Mouse (Mus musculus): Measurements from ENCODE around the gene Arhgef33. TPM values are rescaled to one million over a fixed set of nuclear protein-coding genes. Genes with fewer than 3 reads are reported as not detected.

Arhgef33 gene
- polyA plus RNA-seq, 1 experiment from 2014 or later = 0.88 TPM

DNA sequence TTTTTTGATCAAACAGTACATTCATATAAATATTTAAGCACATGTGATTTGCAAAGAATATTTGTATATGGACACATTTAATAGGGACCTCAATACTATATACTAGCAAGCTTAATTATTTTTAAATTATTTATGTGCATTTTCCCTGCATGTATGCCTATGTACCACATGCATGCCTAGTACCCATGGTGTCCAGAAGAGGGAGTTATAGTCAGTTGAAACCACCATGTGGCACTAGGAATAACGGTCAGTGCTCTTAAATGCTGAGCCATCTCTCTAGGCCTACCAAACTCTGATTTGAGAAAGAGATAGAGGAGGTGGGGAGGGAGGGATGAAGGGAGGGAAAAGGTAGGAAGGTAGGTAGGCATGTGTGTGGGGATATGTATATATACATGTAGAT, 104.0 kb downstream of the Arhgef33 start:
- Histone ChIP-seq H3K4me3 (ENCODE audit: low read depth, low read length) (no peak overlapping the region), H3K4me2 (ENCODE audit: low read length) (no peak overlapping the region), H3K9ac (ENCODE audit: low read length) (no peak overlapping the region), H3K27ac (ENCODE audit: low read depth, low read length) (no peak overlapping the region), H3K27me3 (replicated peaks; ENCODE audit: control insufficient read depth, insufficient read depth, low read length) (no peaks in the 10 kb centered on the region), H3K4me1 (ENCODE audit: control insufficient read depth, insufficient read depth, low read length) (no peaks in the 10 kb centered on the region), H3K36me3 (ENCODE audit: control insufficient read depth, insufficient read depth, low read length) (peaks cover 75% of the 10 kb centered on the region), H3K9me3 (replicated peaks; ENCODE audit: control insufficient read depth, low read length) (no peaks in the 10 kb centered on the region)
- ATAC-seq (no peak), DNase-seq (ENCODE audit: low spot score) (peak; percentile 23)
- 59% methylated on average over 1 of the region's 1 CpGs for WGBS

GRCm38 (mm10) chr17:80418572-80419210, 111.5 kb downstream of the Arhgef33 start:
- H3K4me2 ChIP-seq (ENCODE audit: low read length) = no peak overlapping the region
- H3K27me3 ChIP-seq (replicated peaks; ENCODE audit: control insufficient read depth, insufficient read depth, low read length) = no peaks in the 10 kb centered on the region
- H3K4me3 ChIP-seq (ENCODE audit: low read depth, low read length) = no peak overlapping the region
- WGBS = 88% methylated on average over 10 of the region's 10 CpGs
- peaks cover 73% of the 10 kb centered on the region for H3K36me3 ChIP-seq (ENCODE audit: control insufficient read depth, insufficient read depth, low read length)
- no peak overlapping the region for H3K9ac ChIP-seq (ENCODE audit: low read length)
- no peak for ATAC-seq
- no peak overlapping the region for H3K27ac ChIP-seq (ENCODE audit: low read depth, low read length)
- H3K4me1 ChIP-seq (ENCODE audit: control insufficient read depth, insufficient read depth, low read length) = no peaks in the 10 kb centered on the region
- no peak for DNase-seq (ENCODE audit: low spot score)
- no peaks in the 10 kb centered on the region for H3K9me3 ChIP-seq (replicated peaks; ENCODE audit: control insufficient read depth, low read length)

- no peak overlapping the region for H3K4me2 ChIP-seq (ENCODE audit: low read length)
- peaks cover 54% of the 10 kb centered on the region for H3K36me3 ChIP-seq (ENCODE audit: control insufficient read depth, insufficient read depth, low read length)
- H3K27me3 ChIP-seq (replicated peaks; ENCODE audit: control insufficient read depth, insufficient read depth, low read length) = no peaks in the 10 kb centered on the region
- H3K9me3 ChIP-seq (replicated peaks; ENCODE audit: control insufficient read depth, low read length) = no peaks in the 10 kb centered on the region
- H3K4me3 ChIP-seq (ENCODE audit: low read depth, low read length) = no peak overlapping the region
- no peak overlapping the region for H3K9ac ChIP-seq (ENCODE audit: low read length)
- no peaks in the 10 kb centered on the region for H3K4me1 ChIP-seq (ENCODE audit: control insufficient read depth, insufficient read depth, low read length)
- H3K27ac ChIP-seq (ENCODE audit: low read depth, low read length) = no peak overlapping the region
- no peak for DNase-seq (ENCODE audit: low spot score)
- WGBS = 98% methylated on average over 1 of the region's 1 CpGs
- ATAC-seq = no peak
These were observed 113.8 kb downstream of the Arhgef33 start for GRCm38 (mm10) chr17:80420998-80421397.

DNA sequence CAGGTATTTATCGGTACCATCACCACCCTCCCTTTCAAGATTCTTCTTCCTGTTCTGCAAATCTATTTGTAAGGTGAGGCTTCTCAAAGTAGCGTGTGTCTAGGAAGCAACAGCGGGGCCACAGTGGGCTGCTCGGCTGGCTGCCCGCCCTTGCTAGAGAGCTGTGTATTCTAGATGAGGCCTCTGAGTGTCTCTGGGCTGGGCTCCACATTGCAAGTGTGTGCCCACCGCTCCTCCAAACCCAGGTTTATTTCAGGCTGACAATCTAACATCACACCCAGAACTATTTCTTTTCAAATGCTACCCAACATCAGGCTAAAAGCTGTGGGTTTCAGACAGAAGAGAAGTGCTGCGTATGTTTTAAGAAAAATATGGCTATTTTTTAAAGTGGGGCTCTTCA, 119.0 kb downstream of the Arhgef33 start:
- Histone ChIP-seq H3K4me1 (ENCODE audit: control insufficient read depth, insufficient read depth, low read length) (no peaks in the 10 kb centered on the region), H3K4me3 (ENCODE audit: low read depth, low read length) (no peak overlapping the region), H3K27ac (ENCODE audit: low read depth, low read length) (no peak overlapping the region), H3K36me3 (ENCODE audit: control insufficient read depth, insufficient read depth, low read length) (peaks cover 20% of the 10 kb centered on the region), H3K27me3 (replicated peaks; ENCODE audit: control insufficient read depth, insufficient read depth, low read length) (no peaks in the 10 kb centered on the region), H3K4me2 (ENCODE audit: low read length) (no peak overlapping the region), H3K9ac (ENCODE audit: low read length) (no peak overlapping the region), H3K9me3 (replicated peaks; ENCODE audit: control insufficient read depth, low read length) (no peaks in the 10 kb centered on the region)
- ATAC-seq (no peak), DNase-seq (ENCODE audit: low spot score) (no peak)
- 91% methylated on average over 7 of the region's 7 CpGs for WGBS

- no peak overlapping the region for H3K9ac ChIP-seq (ENCODE audit: low read length)
- peaks cover 19% of the 10 kb centered on the region for H3K36me3 ChIP-seq (ENCODE audit: control insufficient read depth, insufficient read depth, low read length)
- DNase-seq (ENCODE audit: low spot score) = no peak
- H3K27ac ChIP-seq (ENCODE audit: low read depth, low read length) = no peak overlapping the region
- no peaks in the 10 kb centered on the region for H3K27me3 ChIP-seq (replicated peaks; ENCODE audit: control insufficient read depth, insufficient read depth, low read length)
- no peak overlapping the region for H3K4me2 ChIP-seq (ENCODE audit: low read length)
- no peak overlapping the region for H3K4me3 ChIP-seq (ENCODE audit: low read depth, low read length)
- no peaks in the 10 kb centered on the region for H3K4me1 ChIP-seq (ENCODE audit: control insufficient read depth, insufficient read depth, low read length)
- H3K9me3 ChIP-seq (replicated peaks; ENCODE audit: control insufficient read depth, low read length) = no peaks in the 10 kb centered on the region
- ATAC-seq = no peak
- 84% methylated on average over 5 of the region's 5 CpGs for WGBS
These were observed 119.7 kb downstream of the Arhgef33 start for GRCm38 (mm10) chr17:80426901-80427300.

DNA sequence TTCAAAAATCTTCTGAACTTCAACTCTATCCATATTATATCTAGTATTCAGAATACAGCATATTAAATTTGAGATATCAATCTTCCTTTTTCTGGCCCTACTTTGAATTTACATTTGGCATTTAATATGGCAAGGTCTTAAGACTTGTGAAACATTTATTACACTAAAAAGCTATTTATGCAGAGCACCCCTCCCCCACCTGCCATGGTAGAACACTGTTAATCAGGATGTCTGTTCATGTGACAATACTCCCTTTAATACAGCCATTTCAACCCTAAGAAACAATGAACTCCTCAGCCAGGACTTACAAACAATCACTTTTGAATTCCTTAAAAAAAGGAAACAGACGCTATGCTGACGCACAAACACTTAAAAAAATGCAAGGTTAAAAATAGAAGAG, 120.8 kb downstream of the Arhgef33 start:
- DNase-seq (ENCODE audit: low spot score) (no peak), ATAC-seq (no peak)
- H3K9ac ChIP-seq (ENCODE audit: low read length) = no peak overlapping the region
- no peak overlapping the region for H3K4me3 ChIP-seq (ENCODE audit: low read depth, low read length)
- 53% methylated on average over 2 of the region's 2 CpGs for WGBS
- peaks cover 15% of the 10 kb centered on the region for H3K36me3 ChIP-seq (ENCODE audit: control insufficient read depth, insufficient read depth, low read length)
- no peaks in the 10 kb centered on the region for H3K4me1 ChIP-seq (ENCODE audit: control insufficient read depth, insufficient read depth, low read length)
- no peak overlapping the region for H3K4me2 ChIP-seq (ENCODE audit: low read length)
- no peaks in the 10 kb centered on the region for H3K27me3 ChIP-seq (replicated peaks; ENCODE audit: control insufficient read depth, insufficient read depth, low read length)
- no peaks in the 10 kb centered on the region for H3K9me3 ChIP-seq (replicated peaks; ENCODE audit: control insufficient read depth, low read length)
- H3K27ac ChIP-seq (ENCODE audit: low read depth, low read length) = no peak overlapping the region

- Histone ChIP-seq H3K4me1 (ENCODE audit: control insufficient read depth, insufficient read depth, low read length) (no peaks in the 10 kb centered on the region), H3K27ac (ENCODE audit: low read depth, low read length) (no peak overlapping the region), H3K9ac (ENCODE audit: low read length) (no peak overlapping the region), H3K9me3 (replicated peaks; ENCODE audit: control insufficient read depth, low read length) (no peaks in the 10 kb centered on the region), H3K4me2 (ENCODE audit: low read length) (no peak overlapping the region), H3K4me3 (ENCODE audit: low read depth, low read length) (no peak overlapping the region), H3K36me3 (ENCODE audit: control insufficient read depth, insufficient read depth, low read length) (peaks cover 26% of the 10 kb centered on the region), H3K27me3 (replicated peaks; ENCODE audit: control insufficient read depth, insufficient read depth, low read length) (no peaks in the 10 kb centered on the region)
- DNase-seq (ENCODE audit: low spot score) = no peak
- WGBS = 96% methylated on average over 9 of the region's 9 CpGs
- no peak for ATAC-seq
These were observed 124.8 kb downstream of the Arhgef33 start for GRCm38 (mm10) chr17:80431997-80432396.

DNA sequence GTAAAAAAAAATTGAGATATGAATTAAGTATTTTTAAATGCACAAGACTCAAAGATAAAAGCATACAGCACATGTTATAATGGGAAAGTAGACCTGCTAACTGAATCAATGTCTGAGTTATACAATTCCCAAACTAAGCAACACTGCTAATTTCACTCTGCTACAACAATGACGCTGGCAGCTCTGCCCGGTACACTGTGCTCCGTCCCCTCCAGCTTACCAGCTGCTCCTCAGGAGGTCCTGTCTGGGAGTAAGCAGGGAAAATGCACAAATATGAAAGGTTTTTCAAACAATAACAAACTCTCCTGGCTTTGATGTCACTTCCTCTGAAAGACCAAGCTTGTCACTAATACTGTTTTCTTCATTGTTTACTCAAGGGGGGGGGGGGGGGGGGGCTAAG, 127.2 kb downstream of the Arhgef33 start:
- no peak for ATAC-seq

GRCm38 (mm10) chr17:80435680-80436079, 128.5 kb downstream of the Arhgef33 start:
- WGBS = 91% methylated on average over 5 of the region's 5 CpGs

More for the DNA sequence above, 127.2 kb downstream of the Arhgef33 start:
- Histone ChIP-seq H3K9me3 (replicated peaks; ENCODE audit: control insufficient read depth, low read length) (no peaks in the 10 kb centered on the region), H3K36me3 (ENCODE audit: control insufficient read depth, insufficient read depth, low read length) (peaks cover 34% of the 10 kb centered on the region), H3K27ac (ENCODE audit: low read depth, low read length) (no peak overlapping the region), H3K27me3 (replicated peaks; ENCODE audit: control insufficient read depth, insufficient read depth, low read length) (no peaks in the 10 kb centered on the region), H3K4me1 (ENCODE audit: control insufficient read depth, insufficient read depth, low read length) (no peaks in the 10 kb centered on the region), H3K4me2 (ENCODE audit: low read length) (no peak overlapping the region), H3K9ac (ENCODE audit: low read length) (no peak overlapping the region), H3K4me3 (ENCODE audit: low read depth, low read length) (no peak overlapping the region)
- 72% methylated on average over 3 of the region's 3 CpGs for WGBS
- DNase-seq (ENCODE audit: low spot score) = no peak

More at GRCm38 (mm10) chr17:80435680-80436079, 128.5 kb downstream of the Arhgef33 start:
- H3K4me1 ChIP-seq (ENCODE audit: control insufficient read depth, insufficient read depth, low read length) = no peaks in the 10 kb centered on the region
- no peaks in the 10 kb centered on the region for H3K9me3 ChIP-seq (replicated peaks; ENCODE audit: control insufficient read depth, low read length)
- DNase-seq (ENCODE audit: low spot score) (no peak), ATAC-seq (no peak)
- no peak overlapping the region for H3K4me3 ChIP-seq (ENCODE audit: low read depth, low read length)
- peaks cover 33% of the 10 kb centered on the region for H3K36me3 ChIP-seq (ENCODE audit: control insufficient read depth, insufficient read depth, low read length)
- H3K9ac ChIP-seq (ENCODE audit: low read length) = no peak overlapping the region
- no peak overlapping the region for H3K4me2 ChIP-seq (ENCODE audit: low read length)
- H3K27me3 ChIP-seq (replicated peaks; ENCODE audit: control insufficient read depth, insufficient read depth, low read length) = no peaks in the 10 kb centered on the region
- no peak overlapping the region for H3K27ac ChIP-seq (ENCODE audit: low read depth, low read length)

All from forebrain, embryonic 14.5 days (tissue).